Mouse (Mus musculus): ENCODE data around the gene Fer1l4.

DNA sequence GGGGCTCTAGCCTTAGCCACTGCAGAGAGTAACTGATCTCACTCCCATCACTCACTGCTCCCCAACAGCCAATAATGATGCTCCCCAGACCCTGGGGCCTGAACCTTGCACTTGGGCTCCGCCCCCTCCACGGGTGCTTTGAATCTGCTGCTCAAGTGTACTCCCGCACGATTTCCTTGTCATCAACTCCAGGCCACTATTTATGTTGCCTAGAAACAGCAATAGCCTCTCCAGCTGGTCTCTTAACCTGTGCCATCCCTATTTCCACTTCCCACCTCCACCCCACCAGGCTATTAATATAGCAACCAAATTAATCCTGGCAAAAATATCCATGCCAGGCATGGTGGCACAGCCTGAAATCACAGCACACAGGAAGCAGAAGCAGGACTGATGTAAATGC lies 26.9 kb upstream of the Fer1l4 start:
- TF ChIP-seq POLR2A (IDR thresholded peaks at IDR 0.05; ENCODE audit: low read depth, low read length) (no peak), CTCF (IDR thresholded peaks at IDR 0.05; ENCODE audit: extremely low read depth, insufficient read length, insufficient replicate concordance, low read depth, low read length) (no peak)

Data from small intestine, adult 2 months (tissue).